8 mouse cellular contexts compared by ENCODE assay signal in genomic region chr7:7277556-7277955, GRCm38 (mm10). TPM values are rescaled to one million over a fixed set of nuclear protein-coding genes. Genes with fewer than 3 reads are reported as not detected.
DNase-seq lines count a peak whose midpoint lies in the region; ATAC-seq and TF ChIP-seq lines count a peak whose summit lies in the region.
"Not testable (repeated sequence)": the region's sequence is repeated elsewhere in the genome, so short reads cannot be mapped to it uniquely, and the experiment has no call there.

No protein-coding gene starts in this region.

- not testable (repeated sequence) for H3K27me3 ChIP-seq in E14TG2a.4 (ENCODE audit: insufficient read depth, low read length); forebrain, embryonic 15.5 days; hindbrain, embryonic 12.5 days; stomach, postnatal 0 days (ENCODE audit: control insufficient read depth, insufficient read depth, low read length)

- peak overlapping the region; percentile 57; the same call in 1 of the 2 replicates for H3K4me3 ChIP-seq in E14TG2a.4 (replicated peaks; ENCODE audit: low read length)
- H3K4me3 ChIP-seq in forebrain, embryonic 15.5 days, result peak overlapping the region; percentile 29
- H3K4me3 ChIP-seq in hindbrain, embryonic 12.5 days, result peak overlapping the region; percentile 20
- peak overlapping the region; percentile 58 for H3K4me3 ChIP-seq in layer of hippocampus, adult 2 months
- peak overlapping the region; percentile 65 for H3K4me3 ChIP-seq in lung, adult 2 months (replicated peaks; ENCODE audit: extremely low read depth, low read depth, low read length)
- H3K4me3 ChIP-seq in stomach, postnatal 0 days (ENCODE audit: low read depth, low read length), result peak overlapping the region; percentile 32

- peak; percentile 75 for ATAC-seq in forebrain, embryonic 15.5 days (replicated peaks)
- ATAC-seq in hindbrain, embryonic 12.5 days (ENCODE audit: low FRiP score), result peak; percentile 82
- peak; percentile 69 for ATAC-seq in stomach, postnatal 0 days (ENCODE audit: low FRiP score, low TSS enrichment)

- TF ChIP-seq CTCF in E14TG2a.4 (conservative IDR thresholded peaks at IDR 0.05; ENCODE audit: low read length); layer of hippocampus, adult 2 months (conservative IDR thresholded peaks at IDR 0.05); lung, adult 2 months (IDR thresholded peaks at IDR 0.05; ENCODE audit: insufficient read depth, low read length); stomach, postnatal 0 days (IDR thresholded peaks at IDR 0.05; ENCODE audit: low read depth): not testable (repeated sequence)

- H3K9me3 ChIP-seq in E14TG2a.4 (ENCODE audit: low read length), result peaks cover 45% of the 10 kb centered on the region
- H3K9me3 ChIP-seq in forebrain, embryonic 15.5 days; hindbrain, embryonic 12.5 days (replicated peaks); stomach, postnatal 0 days (ENCODE audit: control insufficient read depth, low read length): not testable (repeated sequence)

- peak overlapping the region; percentile 19 for H3K4me2 ChIP-seq in forebrain, embryonic 15.5 days (replicated peaks)
- H3K4me2 ChIP-seq in hindbrain, embryonic 12.5 days (replicated peaks), result peak overlapping the region; percentile 24
- H3K4me2 ChIP-seq in stomach, postnatal 0 days (replicated peaks; ENCODE audit: low read depth), result peak overlapping the region; percentile 44

- WGBS in forebrain, embryonic 15.5 days, result 39% methylated on average over 24 of the region's 24 CpGs
- 49% methylated on average over 24 of the region's 24 CpGs for WGBS in hindbrain, embryonic 12.5 days
- WGBS in lung, adult 2 months, result 50% methylated on average over 24 of the region's 24 CpGs
- WGBS in stomach, postnatal 0 days, result 50% methylated on average over 24 of the region's 24 CpGs

- peak overlapping the region; percentile 33 for H3K27ac ChIP-seq in forebrain, embryonic 15.5 days (replicated peaks)
- H3K27ac ChIP-seq in hindbrain, embryonic 12.5 days, result 0 out of 2 replicates have a peak overlapping the region, but pooled peaks have one; percentile 14
- H3K27ac ChIP-seq in layer of hippocampus, adult 2 months, result peak overlapping the region; percentile 83
- H3K27ac ChIP-seq in stomach, postnatal 0 days (replicated peaks), result 0 out of 2 replicates have a peak overlapping the region, but pooled peaks have one; percentile 58

- not testable (repeated sequence) for H3K36me3 ChIP-seq in E14TG2a.4 (ENCODE audit: insufficient read depth, low read length); forebrain, embryonic 15.5 days; hindbrain, embryonic 12.5 days; stomach, postnatal 0 days (ENCODE audit: control insufficient read depth, insufficient read depth, low read length)

- peak; percentile 44 for DNase-seq in cerebellum, adult 8-10 months
- DNase-seq in layer of hippocampus, adult 2 months (ENCODE audit: low spot score in 2 of 2); lung, adult 2 months: not testable (repeated sequence)
- peak; percentile 34 for DNase-seq in naive thymus-derived CD4-positive, alpha-beta T cell, adult 2 months (ENCODE audit: low read depth)
- DNase-seq in stomach, postnatal 0 days (ENCODE audit: low spot score), result peak; percentile 65

- not testable (repeated sequence) for TF ChIP-seq EP300 in stomach, postnatal 0 days (optimal IDR thresholded peaks at IDR 0.05)

- not testable (repeated sequence) for TF ChIP-seq POLR2A in lung, adult 2 months (IDR thresholded peaks at IDR 0.05; ENCODE audit: borderline replicate concordance, extremely low read depth, low read depth, low read length)

- not testable (repeated sequence) for H3K4me1 ChIP-seq in E14TG2a.4 (replicated peaks; ENCODE audit: low read depth, low read length); forebrain, embryonic 15.5 days; hindbrain, embryonic 12.5 days; lung, adult 2 months (ENCODE audit: control insufficient read depth, insufficient read depth, low read length); stomach, postnatal 0 days (replicated peaks; ENCODE audit: control insufficient read depth, insufficient read depth)

- peak overlapping the region; percentile 2; the same call in 1 of the 2 replicates for H3K9ac ChIP-seq in forebrain, embryonic 15.5 days (replicated peaks)
- not testable (repeated sequence) for H3K9ac ChIP-seq in hindbrain, embryonic 12.5 days
- H3K9ac ChIP-seq in stomach, postnatal 0 days (ENCODE audit: low read length), result peak overlapping the region; percentile 32; the same call in 1 of the 2 replicates

RNA-seq across cellular contexts. Expression of gene Gm45844, which starts 0.5 kb away (rescaled TPM):
- polyA plus RNA-seq in forebrain, embryonic 15.5 days (2015; fragmentation: Nextera tagmentation; extraction: Ambion mirVana), result 7.0 and 8.3 TPM in 2 replicates
- polyA plus RNA-seq in hindbrain, embryonic 12.5 days (2016; fragmentation: Nextera tagmentation; extraction: Ambion mirVana), result 3.5 and 3.8 TPM in 2 replicates
- total RNA-seq in layer of hippocampus, adult 2 months (2021), result 10 to 100 TPM in 1 of 2 experiments, 1 to 10 TPM in 1; 9.6 to 14.4 TPM
- polyA plus RNA-seq in lung, adult 2 months (2012; rRNA removed), result 0.40 and 1.6 TPM in 2 replicates
- 1.8 and 2.3 TPM in 2 replicates for polyA plus RNA-seq in stomach, postnatal 0 days (2015; fragmentation: Nextera tagmentation; extraction: Ambion mirVana)

RNA-seq across cellular contexts. Expression of gene Clcn4, which starts 23.1 kb away (rescaled TPM):
- 173 and 183 TPM in 2 replicates for polyA plus RNA-seq in forebrain, embryonic 15.5 days (2015; fragmentation: Nextera tagmentation; extraction: Ambion mirVana)
- polyA plus RNA-seq in hindbrain, embryonic 12.5 days (2016; fragmentation: Nextera tagmentation; extraction: Ambion mirVana), result 101 and 102 TPM in 2 replicates
- total RNA-seq in layer of hippocampus, adult 2 months (2021), result 100 to 1,000 TPM; 128 to 137 TPM
- 26.3 and 35.3 TPM in 2 replicates for polyA plus RNA-seq in lung, adult 2 months (2012; rRNA removed)
- polyA plus RNA-seq in stomach, postnatal 0 days (2015; fragmentation: Nextera tagmentation; extraction: Ambion mirVana), result 34.6 and 35.5 TPM in 2 replicates

RNA-seq across cellular contexts. Expression of gene Vmn2r29, which starts 30.4 kb away (rescaled TPM):
- polyA plus RNA-seq in forebrain, embryonic 15.5 days (2015; fragmentation: Nextera tagmentation; extraction: Ambion mirVana), result 0.61 and 1.5 TPM in 2 replicates
- polyA plus RNA-seq in hindbrain, embryonic 12.5 days (2016; fragmentation: Nextera tagmentation; extraction: Ambion mirVana), result 0.76 and 1.3 TPM in 2 replicates
- 1 to 10 TPM; 2.7 TPM for total RNA-seq in layer of hippocampus, adult 2 months (2021)
- polyA plus RNA-seq in lung, adult 2 months (2012; rRNA removed), result 0.17 and 0.56 TPM in 2 replicates
- polyA plus RNA-seq in stomach, postnatal 0 days (2015; fragmentation: Nextera tagmentation; extraction: Ambion mirVana), result 0.27 and 0.34 TPM in 2 replicates

RNA-seq across cellular contexts. Expression of gene Vmn2r30, which starts 59.9 kb away (rescaled TPM):
- not detected in 2 replicates for polyA plus RNA-seq in forebrain, embryonic 15.5 days (2015; fragmentation: Nextera tagmentation; extraction: Ambion mirVana)
- not detected in 2 replicates for polyA plus RNA-seq in hindbrain, embryonic 12.5 days (2016; fragmentation: Nextera tagmentation; extraction: Ambion mirVana)
- total RNA-seq in layer of hippocampus, adult 2 months (2021), result under 1 TPM; 0.15 to 0.18 TPM
- polyA plus RNA-seq in lung, adult 2 months (2012; rRNA removed), result not detected in 2 replicates
- 0.01 TPM in 1 of 2 replicates, not detected in the other for polyA plus RNA-seq in stomach, postnatal 0 days (2015; fragmentation: Nextera tagmentation; extraction: Ambion mirVana)

Comparison
In these comparisons a context has a peak if more than half of its experiments do, and no peak if none do; other contexts are left out.
1. H3K27ac ChIP-seq: peak in every context shown above with its lines; median percentile 83 in layer of hippocampus, adult 2 months; 58 in stomach, postnatal 0 days; 33 in forebrain, embryonic 15.5 days; 14 in hindbrain, embryonic 12.5 days.